Mouse (Mus musculus) cerebellum, adult 2 months (tissue): ENCODE data around the gene Olfr824. TPM values are rescaled to one million over a fixed set of nuclear protein-coding genes. Genes with fewer than 3 reads are reported as not detected.

Experiments
- DNase-seq, 2 experiments: peaks; one replicate each; pipeline ENCODE4 v3.0.0; 2021
- H3K27ac ChIP-seq: fragments of 200-500 bp; 2 replicates; pipeline ENCODE4 v1.5.1; 2012; ENCODE audit warnings: low read length, control low read depth, inconsistent platforms; ENCODE audit not compliant: insufficient read depth
- H3K27me3 ChIP-seq: fragments of 200-500 bp; 2 replicates; pipeline ENCODE4 v1.6.1; 2012; ENCODE audit warnings: inconsistent platforms, mild to moderate bottlenecking, low read length, moderate library complexity; ENCODE audit not compliant: control insufficient read depth, insufficient read depth
- H3K4me1 ChIP-seq: fragments of 200-500 bp; 2 replicates; pipeline ENCODE4 v1.6.1; 2011; ENCODE audit warnings: low read length; ENCODE audit not compliant: control insufficient read depth, insufficient read depth
- H3K4me3 ChIP-seq: fragments of 200-500 bp; replicated peaks from 2 replicates; pipeline ENCODE3; 2011; ENCODE audit warnings: mild to moderate bottlenecking, low read depth, low read length, control low read depth; ENCODE audit not compliant: insufficient read depth
- CTCF ChIP-seq: fragments of 200-500 bp; IDR thresholded peaks from 2 replicates; pipeline ENCODE4 v1.5.1; 2011; ENCODE audit warnings: low read depth, mild to moderate bottlenecking, control low read depth, low read length, moderate library complexity, borderline replicate concordance; ENCODE audit not compliant: insufficient read depth
- POLR2A ChIP-seq: fragments of 200-500 bp; IDR thresholded peaks from 2 replicates; pipeline ENCODE4 v1.6.1; 2011; ENCODE audit warnings: low read length, control low read depth, borderline replicate concordance; ENCODE audit not compliant: insufficient read depth
- WGBS: fragments of 180-500 bp; shearing (Covaris S2); methylation state at CpG from one replicate; pipeline ENCODE4 v1.1.7; 2018; 5-methylcytosine and 5-hydroxymethylcytosine counted together
- polyA plus RNA-seq: library from polyadenylated mRNA; depleted of rRNA; stranded (reverse); fragments of >200 nt; gene quantifications from 2 replicates; pipeline ENCODE4 v1.2.3, GENCODE M21; 2012; rRNA removed

Gene Olfr824
- polyA plus RNA-seq, 1 experiment, result not detected

DNA sequence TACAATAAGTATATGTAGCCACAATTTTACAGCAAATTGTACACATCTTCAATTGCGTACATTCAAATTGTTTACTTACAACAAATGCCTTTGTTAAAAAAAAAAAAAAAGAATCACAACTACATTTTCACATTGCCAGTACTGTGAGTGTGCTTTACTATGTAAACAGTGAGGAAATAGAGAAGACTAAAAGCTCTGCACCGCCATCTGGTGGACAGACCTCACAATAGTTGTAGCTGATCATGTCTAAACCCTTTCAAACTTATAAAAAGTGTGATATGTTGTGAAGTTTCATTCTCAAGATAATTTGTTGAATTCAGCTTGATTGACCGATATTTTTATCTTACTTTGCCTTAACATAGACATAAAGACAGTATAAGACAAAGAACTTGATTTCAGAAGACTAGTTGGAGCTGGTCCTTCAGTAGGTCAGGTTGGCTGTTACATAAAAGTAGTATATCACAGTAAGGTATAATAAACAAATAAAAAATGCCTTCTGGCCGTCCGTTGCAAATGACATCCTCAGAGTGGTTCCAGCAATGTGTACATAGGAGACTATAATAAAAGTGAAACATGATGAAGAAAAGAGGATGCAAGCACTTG lies 36.9 kb downstream of the Olfr824 start:
- no peak for TF ChIP-seq CTCF
- TF ChIP-seq POLR2A, result no peak
- H3K4me1 ChIP-seq, result no peaks in the 10 kb centered on the region
- H3K27me3 ChIP-seq, result no peaks in the 10 kb centered on the region
- H3K4me3 ChIP-seq, result no peak overlapping the region
- H3K27ac ChIP-seq, result no peak overlapping the region
- 26% methylated on average over 5 of the region's 5 CpGs for WGBS
- peak; percentile 3 to 10 for DNase-seq

Other genes with a start within 250 kb of the Olfr824 start
- gene Olfr815, start 224.1 kb downstream of the Olfr824 start, polyA plus RNA-seq, result not detected in 2 replicates
- not detected in 2 replicates for gene Olfr816, start 214.4 kb downstream of the Olfr824 start, polyA plus RNA-seq
- gene Olfr818, start 180.9 kb downstream of the Olfr824 start, polyA plus RNA-seq, result not detected in 2 replicates
- gene Olfr819, start 162.7 kb downstream of the Olfr824 start, polyA plus RNA-seq, result not detected in 2 replicates
- gene Olfr247, start 153.9 kb downstream of the Olfr824 start, polyA plus RNA-seq, result not detected in 2 replicates
- gene Gm10310, start 144.9 kb downstream of the Olfr824 start, polyA plus RNA-seq, result not detected in 2 replicates
- gene Olfr820, start 117.4 kb downstream of the Olfr824 start, polyA plus RNA-seq, result not detected in 2 replicates
- gene Olfr821, start 99.7 kb downstream of the Olfr824 start, polyA plus RNA-seq, result not detected in 2 replicates
- not detected in 2 replicates for gene Olfr822, start 58.8 kb downstream of the Olfr824 start, polyA plus RNA-seq
- not detected in 2 replicates for gene Olfr823, start 14.6 kb downstream of the Olfr824 start, polyA plus RNA-seq
- gene Olfr825, start 36.8 kb upstream of the Olfr824 start, polyA plus RNA-seq, result not detected in 2 replicates
- gene Olfr826, start 54.2 kb upstream of the Olfr824 start, polyA plus RNA-seq, result not detected in 2 replicates
- not detected in 2 replicates for gene Olfr827, start 84.4 kb upstream of the Olfr824 start, polyA plus RNA-seq
- gene Neurod4, start 150.2 kb upstream of the Olfr824 start, polyA plus RNA-seq, result 0.30 and 0.38 TPM in 2 replicates
- gene Tespa1, start 192.9 kb upstream of the Olfr824 start, polyA plus RNA-seq, result 0.06 and 0.11 TPM in 2 replicates